Mouse (Mus musculus) midbrain, embryonic 16.5 days (tissue): ENCODE results near the gene Fthl17e. TPM values are rescaled to one million over a fixed set of nuclear protein-coding genes. Genes with fewer than 3 reads are reported as not detected.

ENCODE experiments used
- polyA plus RNA-seq: library from polyadenylated mRNA; unstranded; fragments of >200 nt; fragmentation: Nextera tagmentation; extraction: Ambion mirVana; gene quantifications from 2 replicates; pipeline ENCODE4 v1.2.1, GENCODE M21; 2015

Fthl17e gene
- polyA plus RNA-seq, 1 experiment from 2014 or later, result not detected

Other genes with a start within 250 kb of the Fthl17e start
- gene Ssxb5, start 229.8 kb upstream of the Fthl17e start, polyA plus RNA-seq, result not detected in 2 replicates
- not detected in 2 replicates for gene Gm6592, start 189.5 kb upstream of the Fthl17e start, polyA plus RNA-seq
- gene Gm5751, start 159.2 kb upstream of the Fthl17e start, polyA plus RNA-seq, result not detected in 2 replicates
- 26.9 and 27.0 TPM in 2 replicates for gene B630019K06Rik, start 141.1 kb upstream of the Fthl17e start, polyA plus RNA-seq
- not detected in 2 replicates for gene Fthl17b, start 70.5 kb upstream of the Fthl17e start, polyA plus RNA-seq
- not detected in 2 replicates for gene Fthl17c, start 56.9 kb upstream of the Fthl17e start, polyA plus RNA-seq
- gene Fthl17d, start 46.7 kb upstream of the Fthl17e start, polyA plus RNA-seq, result not detected in 2 replicates
- gene Fthl17f, start 29.5 kb downstream of the Fthl17e start, polyA plus RNA-seq, result not detected in 2 replicates
- not detected in 2 replicates for gene 4930402K13Rik, start 71.1 kb downstream of the Fthl17e start, polyA plus RNA-seq
- 5.1 and 5.6 TPM in 2 replicates for gene Lancl3, start 166.4 kb downstream of the Fthl17e start, polyA plus RNA-seq
- gene Gm14862, start 223.4 kb downstream of the Fthl17e start, polyA plus RNA-seq, result 0.24 TPM in 1 of 2 replicates, not detected in the other
- gene Xk, start 239.3 kb downstream of the Fthl17e start, polyA plus RNA-seq, result 5.3 and 5.4 TPM in 2 replicates